Mouse (Mus musculus) right cerebral cortex, postnatal 10 days (tissue): ENCODE results near the gene Vdr.

Experiments
- DNase-seq, 2 experiments: peaks; one replicate each; pipeline ENCODE4 v3.0.0; 2021; ENCODE audit warnings: low spot score in 2 of 2

Gene Vdr

DNA sequence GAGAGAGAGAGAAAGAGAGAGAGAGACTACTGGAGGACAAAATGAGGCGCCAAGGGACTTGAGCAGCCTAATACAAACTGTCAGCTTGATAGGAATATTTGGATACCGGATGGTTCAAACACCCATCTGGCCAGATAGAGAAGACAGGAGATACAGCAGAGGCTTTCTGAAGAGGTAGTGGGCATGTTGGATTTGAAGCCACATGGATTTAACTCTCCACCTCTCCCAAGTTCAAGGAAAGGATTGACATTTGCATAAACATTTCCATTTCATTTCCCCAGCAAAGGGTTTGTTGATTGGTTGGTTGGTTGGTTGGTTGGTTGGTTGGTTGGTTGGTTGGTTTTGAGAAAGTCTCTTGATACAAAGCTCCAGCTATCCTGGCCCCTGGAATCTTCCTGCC, 62.6 kb downstream of the Vdr start:
- DNase-seq, result no peak

DNA sequence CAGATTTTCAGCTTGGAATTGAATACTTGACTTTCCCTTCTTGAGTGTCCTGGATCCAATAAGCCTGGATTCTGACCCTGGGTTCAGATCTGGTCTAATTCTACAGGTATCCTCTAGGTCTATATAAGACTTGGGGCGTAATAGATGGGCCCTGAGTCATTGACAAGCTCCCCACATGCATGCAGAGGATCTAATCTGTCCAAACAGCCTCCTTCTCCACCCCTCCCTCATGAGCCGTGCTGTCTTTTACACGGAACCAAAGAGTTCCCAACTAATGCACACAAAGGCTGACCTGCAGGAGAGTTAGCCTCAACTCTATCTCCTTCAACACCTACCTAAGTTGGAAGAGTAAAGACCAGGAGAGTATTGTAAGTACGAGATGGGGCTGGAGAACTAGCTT, 63.1 kb downstream of the Vdr start:
- no peak for DNase-seq

DNA sequence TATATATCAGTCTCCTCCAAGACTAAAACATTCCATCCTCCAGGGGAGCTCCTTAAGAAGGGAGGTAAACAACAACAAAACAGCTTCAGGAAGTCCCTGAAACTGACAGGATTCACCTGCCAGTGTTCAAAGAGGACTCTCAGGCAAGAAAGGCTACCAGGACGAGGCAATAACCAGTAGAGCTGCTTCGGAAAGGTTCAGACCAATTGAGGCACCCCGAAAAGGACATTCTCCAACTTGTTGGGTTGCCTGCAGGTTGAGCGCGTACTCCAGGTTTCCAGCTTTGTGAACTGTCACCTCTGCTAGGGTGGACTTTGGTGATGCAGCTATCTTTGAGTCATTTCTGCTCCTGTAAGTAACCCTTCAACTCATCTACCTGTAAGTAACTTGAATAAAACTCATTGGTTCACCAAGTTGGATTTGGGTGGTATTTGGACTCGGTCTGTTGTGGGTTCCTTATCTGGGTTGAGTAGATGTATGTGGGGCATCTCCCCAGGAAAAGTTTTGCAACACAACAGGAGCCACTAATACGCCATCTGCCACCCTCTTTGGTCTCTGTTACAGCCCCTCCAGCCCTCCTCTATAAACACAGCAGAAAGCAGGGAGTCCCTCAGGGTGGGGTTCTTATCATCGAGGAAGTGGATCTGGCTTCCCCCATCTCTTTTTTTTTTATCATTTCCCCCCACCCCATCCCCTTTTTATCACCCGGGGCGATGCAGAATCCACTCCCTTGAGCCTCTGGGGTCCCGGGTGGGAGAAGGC, 64.1 kb downstream of the Vdr start:
- no peak for DNase-seq

DNA sequence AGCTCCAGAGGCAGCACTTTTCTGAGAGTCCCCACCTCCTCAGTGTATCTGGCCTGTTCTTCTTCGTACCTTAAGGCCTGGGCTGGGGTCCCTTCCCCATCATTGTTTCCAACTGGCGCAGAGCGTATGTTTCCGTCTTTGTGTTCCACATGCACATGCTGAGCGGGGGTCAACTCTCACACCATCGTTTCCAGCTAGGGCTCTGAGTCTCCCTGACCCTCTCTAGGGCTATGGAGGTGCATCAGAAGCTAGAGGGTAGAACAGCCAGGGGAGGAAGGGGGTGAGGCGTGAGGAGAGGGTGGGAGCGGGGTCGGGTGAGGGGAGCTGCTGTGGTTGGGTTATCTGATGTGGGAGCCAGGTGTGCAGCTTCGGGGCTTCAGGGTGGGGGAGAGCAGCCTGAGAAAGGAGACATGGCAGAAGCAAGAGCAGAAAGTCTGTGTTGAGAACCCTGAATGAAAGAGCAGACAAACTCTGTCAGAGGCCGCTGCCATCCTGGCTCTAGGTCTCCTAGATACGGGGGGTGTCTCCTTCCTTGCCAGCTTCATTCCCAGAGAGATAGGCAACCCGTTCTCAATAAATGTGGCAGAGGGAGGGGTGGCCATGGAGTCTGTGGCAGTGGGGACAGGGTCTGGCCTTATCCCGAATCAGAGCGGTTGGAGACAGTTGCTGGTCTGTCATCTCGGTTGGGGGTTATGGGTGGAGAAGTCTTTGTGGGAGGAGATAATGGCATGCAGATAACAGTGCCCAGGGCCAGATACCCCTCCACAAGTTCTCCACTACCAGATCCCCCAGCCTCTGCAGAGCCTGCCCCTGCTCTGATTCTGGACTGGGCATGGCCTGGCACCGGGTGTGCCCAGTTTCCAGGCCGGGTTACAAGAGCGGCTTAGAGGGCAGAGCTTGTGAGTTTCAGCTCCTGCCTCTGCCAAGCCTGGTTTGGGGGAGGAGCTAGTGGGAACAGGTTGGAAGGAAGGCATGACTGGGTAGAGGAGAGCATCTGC, 66.1 kb downstream of the Vdr start, which contains the start of gene Hdac7:
Hdac7 (minus strand) TSS at position 466 of the 998 bp plus-strand sequence.
- no peak for DNase-seq

DNA sequence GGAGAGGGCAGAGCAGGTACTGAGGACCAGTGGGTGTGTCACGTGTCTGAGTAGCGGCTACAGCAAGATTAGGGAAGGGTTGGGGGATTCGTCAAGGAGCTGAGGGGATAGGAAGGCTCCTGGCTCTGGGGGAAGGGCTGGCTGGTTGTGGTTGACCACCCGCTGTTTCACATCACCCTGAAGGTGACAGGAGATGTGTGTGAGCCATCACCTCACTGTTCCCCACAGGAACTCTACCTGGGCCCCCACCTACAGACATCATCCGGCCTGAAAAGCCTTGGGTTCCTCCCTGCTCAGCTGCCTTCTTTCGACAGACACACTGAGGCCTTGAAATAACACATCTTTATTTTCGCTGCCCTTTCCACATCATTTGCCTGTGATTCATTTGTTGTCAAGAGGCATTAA, 67.2 kb downstream of the Vdr start:
- DNase-seq, result no peak

DNA sequence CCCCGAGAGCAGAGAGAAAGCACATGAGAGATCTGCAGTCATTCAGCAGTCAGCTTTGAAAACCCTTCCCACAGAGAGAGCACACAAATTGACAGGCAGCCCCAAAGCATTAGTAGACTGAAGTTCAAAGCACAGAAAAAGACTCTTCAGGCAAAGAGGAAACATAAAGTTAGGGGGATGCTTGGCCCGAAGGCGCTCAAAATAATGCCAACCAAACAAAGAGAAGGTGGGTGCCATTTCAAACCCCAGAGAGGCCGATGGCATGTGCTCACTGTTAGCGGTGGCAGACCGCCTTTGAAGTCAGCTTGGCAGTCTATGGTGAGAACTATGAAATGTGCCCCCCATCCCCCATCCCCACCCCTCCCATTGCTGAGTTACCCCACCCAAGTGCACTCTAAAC, 68.4 kb downstream of the Vdr start:
- DNase-seq, result no peak

DNA sequence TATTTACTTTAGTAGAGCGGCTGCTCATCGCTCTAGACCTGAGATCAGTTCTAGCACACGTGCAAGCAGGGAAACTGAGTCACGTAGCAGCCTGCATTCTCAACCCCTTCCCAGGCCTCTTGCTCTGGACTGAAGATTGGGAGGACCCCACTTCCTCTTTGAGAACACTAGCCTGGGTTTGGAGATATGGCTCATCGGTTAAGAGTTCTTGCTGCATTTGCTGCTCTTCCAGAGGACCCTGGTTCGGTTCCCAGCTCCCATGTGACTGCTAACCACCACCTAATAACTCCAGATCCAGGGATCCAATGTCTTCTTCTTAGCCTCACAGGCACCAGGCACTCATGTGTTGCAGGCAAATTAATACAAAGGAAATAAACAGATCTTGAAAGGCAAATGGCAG, 69.0 kb downstream of the Vdr start:
- no peak for DNase-seq

DNA sequence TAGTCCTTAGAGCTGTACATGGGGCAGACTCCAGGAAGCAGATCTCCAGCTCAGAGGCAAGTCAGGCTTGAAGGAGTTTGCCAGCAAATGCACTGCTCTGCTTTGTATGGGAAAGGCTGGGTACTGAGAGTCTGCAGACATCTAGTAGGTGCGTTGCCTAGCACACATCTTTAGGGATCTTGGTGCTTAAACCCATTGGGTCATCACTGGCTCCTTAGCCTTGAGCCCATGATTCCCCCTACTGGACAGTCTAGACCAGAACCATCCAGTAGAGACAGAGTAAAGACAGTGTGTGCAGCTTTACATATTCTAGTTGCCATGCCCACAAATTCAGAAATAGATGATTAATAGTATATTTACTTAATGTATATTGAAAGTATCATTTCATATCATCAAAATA, 69.6 kb downstream of the Vdr start:
- DNase-seq, result no peak

DNA sequence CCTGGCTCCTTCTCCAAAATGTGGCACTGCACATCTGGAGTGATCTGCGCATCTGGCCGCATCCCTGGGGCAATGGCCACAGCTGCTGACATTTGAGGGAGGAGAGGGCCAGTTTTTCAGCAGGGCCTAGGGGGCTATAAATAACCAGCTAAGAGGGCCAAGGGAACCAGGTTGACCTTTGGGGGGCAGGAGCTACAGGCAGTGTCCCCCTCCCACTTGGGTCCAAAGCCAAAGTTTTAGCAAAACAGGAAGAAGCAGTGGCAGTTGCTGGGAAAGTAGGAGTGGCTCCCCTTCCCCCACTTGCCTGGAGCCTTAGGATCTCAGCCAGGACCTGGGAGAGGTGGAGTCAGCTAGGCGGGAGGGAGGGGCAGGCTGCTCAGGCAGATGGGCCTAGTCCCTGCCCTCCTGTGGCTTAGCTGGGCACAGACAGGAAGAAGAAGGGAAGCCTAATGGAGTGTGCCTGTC, 70.4 kb downstream of the Vdr start:
- no peak for DNase-seq

DNA sequence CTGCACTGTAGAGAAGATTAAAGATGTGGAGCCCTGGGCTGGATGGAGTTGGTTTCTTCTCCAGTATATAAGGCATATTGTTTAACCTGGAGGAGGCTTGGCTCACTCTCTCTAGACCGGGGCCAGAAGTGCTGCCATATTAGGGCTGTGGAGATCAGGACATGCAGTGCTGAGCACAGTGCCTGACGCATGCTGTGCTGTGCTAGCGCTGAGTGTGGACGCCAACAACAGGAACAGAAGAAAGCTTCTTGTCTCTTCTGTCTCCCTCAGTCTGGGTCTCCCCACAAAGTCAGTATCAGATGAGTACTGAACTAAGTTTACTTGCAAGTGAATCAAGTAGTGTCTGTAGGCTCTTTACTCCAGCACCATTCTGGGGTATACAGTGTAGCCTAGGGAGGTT, 71.0 kb downstream of the Vdr start:
- DNase-seq, result no peak

DNA sequence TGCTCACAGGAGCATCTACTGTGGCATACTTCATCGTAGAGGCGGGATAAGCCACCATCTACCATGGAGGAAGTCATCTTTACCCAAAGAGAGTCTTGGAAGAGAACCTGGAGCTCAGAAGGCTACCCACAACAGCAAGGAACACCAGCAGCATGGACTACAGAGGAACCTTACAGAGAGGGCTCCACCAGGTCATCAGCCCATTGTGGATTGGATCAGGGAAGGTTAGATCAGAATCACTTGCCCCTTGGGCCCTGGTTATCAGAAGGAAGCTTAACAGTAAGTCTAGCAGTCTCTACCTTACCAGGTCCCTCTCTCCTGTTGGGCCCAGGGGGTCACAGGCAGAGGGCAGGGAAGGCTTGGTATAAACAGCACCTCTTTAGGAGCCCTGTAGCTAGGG, 71.4 kb downstream of the Vdr start:
- DNase-seq, result no peak

DNA sequence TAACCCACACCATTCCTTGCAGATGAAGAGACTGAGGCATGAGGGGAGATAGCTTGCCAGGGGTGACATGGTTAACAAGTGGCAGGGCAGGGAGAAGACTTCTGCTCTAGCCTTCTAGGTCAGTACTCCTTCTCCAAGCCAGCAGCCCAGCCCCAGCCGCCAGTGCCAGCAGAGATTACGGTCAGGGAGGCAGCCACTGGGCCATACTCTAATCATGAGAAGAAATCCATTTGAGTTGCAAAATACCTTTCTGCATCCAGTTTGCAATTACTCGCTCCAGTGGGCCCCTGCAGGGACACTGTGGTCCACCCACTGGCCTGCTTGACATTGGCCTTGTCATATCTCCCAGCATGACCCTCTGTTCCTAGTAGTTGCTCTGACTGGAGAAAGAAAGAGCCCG, 72.0 kb downstream of the Vdr start:
- no peak for DNase-seq

DNA sequence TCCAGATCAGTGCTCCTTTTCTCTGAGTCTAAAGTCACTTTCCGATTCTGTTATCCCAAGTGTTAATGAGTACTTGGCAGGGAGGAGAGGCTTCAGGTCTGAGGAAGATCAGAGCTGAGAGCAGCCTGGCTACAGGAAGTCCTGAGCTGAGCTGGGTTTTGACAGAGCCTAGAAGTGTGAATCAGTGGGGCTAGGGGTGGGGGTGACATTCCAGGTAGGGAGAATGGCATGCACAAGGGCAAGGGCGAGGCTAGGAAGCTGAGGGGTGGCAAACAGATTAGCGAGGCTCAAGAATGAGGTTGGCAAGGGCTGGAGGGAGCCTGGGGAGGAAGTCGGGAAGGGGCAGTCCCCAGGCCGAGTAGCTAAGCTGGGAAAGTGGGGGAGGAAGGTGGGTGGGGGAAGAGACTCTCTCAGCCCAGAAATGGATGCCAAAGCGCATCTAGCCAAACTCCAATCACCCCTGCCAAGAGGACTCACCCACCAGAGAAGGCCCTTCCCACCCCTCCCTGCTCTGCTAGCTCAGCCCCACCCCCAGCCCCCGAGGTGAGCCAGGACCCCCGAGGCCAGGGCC, 72.9 kb downstream of the Vdr start:
- DNase-seq, result no peak

DNA sequence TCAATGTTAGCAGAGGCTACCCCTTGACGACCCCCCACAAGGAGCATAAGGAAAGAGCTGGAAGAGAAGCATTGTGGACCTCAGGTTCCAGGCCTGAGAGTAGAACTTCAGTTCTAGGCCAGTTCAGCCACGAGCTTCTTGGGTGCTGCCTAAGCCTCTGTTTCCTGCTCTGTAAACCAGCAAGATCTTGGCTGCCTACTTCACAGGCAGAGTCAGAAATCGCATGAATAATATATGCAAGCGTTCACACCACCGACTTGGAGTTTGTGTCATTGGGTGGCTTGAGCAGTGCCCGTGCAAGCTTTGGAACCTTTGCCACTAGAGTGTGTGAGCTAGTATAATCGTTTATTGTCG, 73.6 kb downstream of the Vdr start:
- DNase-seq, result no peak

DNA sequence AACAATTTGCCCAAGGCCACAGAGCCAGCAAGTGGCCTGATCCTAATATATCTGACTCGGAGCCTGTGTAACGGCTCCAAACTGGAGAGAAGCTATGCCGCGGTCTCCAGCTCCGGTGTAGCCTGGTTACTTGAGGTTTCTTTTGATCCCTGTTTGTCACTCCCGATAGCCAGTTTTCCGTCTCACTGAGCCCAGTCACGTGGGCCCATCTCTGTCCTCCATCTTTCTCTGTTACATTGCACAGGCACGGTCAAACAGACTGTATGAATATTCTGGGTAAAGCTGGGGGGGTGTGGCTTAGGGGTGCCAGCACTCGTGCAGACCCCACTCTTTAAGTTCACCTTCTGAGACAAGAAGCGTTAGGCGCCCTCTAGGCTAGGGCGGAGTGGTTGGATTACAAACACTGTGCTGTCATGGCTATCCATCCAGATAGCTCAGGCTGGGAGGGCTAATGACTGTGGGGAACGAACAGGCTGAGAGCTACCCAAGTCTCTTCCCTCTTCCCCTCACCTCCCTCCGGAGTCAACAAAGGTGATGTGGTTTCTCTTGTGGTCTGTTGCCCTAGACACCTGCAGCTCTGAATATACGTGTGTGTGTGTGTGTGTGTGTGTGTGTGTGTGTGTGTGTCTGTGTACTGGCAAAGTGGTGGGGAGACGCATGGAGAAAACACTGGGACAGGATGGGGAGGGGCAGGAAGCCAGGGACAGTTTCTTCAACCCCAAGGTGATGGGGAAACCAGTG, 74.1 kb downstream of the Vdr start:
- no peak for DNase-seq

DNA sequence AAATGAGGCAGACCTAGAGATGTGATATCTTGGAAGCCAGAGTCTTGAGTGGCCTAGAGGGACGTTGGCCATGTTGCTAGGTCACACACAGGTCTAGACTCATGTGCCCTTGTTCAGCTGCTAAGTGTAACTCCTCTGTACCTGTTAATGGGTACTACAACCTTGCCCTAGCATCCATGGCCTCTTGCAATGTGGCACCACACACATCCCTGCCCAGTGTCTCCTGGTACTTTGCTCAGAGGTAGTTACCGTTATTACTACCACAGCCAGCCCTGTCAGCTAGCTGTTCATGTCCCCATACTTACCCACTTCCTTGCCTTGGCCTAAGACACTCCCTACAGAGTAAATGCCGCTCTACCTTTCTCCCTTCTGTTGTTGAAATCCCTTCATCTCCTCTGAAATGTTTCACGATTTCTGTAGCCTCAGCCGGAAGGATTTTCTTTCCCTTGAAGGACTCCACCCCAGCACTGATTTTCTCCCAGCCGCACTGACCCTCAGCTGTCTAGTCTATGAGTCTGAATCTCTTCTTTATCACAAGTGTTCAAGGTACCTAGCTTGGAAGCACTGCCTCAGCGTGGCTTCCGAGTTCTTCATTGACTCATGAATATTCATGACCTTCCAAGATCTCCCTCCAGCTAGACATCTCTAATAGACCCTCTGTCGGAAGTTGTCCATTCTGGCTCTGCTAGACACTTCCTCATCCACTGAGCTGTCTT, 77.5 kb downstream of the Vdr start:
- no peak for DNase-seq

DNA sequence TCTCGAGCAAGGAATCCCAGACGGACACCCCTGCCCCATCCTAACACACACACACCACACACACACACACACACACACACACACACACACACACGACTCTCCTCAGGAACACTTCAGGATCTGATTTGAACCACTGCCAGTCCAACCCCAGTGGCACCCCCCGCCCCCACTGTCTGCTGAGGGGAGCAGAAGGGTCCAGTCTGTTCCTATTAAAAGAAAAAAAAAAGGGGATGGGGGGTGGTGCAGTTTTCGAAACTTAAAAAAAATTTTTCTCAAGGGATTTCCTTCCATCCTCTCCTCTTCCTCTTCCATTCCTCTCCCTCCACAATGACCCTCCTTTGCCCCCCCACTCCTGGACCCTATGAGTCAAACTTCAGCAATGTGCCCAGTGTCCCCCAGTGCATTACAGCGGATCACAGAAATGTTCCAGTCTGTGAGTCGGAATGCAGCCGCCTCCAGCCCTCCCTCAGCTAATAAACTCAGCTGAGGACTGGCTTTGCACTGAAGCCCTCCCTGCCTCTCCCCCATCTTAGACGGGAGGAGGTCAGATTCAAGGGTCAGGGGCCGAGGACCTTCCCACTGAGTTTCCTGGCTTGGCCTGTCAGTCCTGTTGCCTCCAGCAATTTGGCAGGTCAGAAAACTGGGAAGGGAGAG, 78.3 kb downstream of the Vdr start:
- no peak for DNase-seq

DNA sequence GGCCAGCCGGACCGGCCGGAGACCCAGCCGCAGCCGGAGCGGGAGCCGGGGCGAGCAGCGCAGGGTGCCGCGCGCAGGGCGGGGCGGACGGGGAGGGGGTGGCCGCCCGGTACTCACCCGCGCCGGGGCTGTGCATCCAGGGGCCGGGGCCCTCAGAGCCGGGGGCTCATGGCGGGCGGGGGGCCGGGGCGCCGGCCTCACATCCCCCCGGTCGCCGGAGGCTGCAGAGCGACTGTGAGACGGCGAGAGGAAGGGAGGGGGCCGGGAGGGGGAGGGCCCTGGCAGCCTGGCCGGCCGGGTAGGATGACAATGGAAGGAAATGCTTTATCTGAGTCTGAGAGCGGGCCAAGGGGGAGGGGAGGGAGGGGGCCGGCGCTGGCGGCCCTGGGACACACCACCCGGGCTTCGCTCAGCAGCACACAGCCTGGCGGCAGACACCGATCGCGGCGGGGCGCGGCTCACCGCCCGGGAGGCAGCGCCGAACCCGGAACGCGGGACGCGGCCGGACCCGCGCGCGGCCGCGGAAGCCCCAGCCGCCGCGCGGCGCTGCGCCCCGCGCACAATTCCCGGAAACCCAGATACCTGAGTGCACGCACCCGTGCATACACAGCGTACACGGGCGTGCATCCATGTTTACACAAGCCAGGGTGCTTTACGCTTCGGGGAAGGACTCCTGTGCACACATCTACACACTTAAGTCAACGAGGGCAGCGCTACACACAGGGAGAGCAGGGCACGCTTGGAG, 79.0 kb downstream of the Vdr start:
- DNase-seq, result peak; percentile 61 to 69

DNA sequence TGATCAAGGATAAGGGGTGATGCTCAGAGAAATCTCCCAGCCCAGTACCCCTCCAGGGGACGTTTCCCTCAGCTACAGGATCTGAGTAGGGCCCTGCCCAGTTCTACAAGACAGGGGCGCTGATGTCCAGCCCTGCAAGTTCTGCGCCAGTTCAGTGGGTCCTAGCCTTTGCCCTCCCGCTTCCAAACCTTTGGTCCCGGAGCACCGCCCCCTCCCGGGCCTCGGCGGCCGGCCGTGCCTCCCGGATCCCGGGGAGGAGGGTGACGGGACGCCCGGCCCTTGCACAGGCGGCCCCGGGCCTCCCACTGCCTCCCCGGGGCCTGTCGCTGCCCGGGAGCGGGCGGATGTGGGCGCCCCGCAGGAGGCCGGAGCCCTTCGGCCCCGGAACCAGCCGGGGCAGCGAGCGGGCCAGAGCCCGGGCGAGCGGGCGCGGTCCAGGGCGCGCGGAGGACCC, 79.6 kb downstream of the Vdr start:
- peak in 1 of 2 experiments; percentile 49 for DNase-seq
